Mouse (Mus musculus) heart, postnatal 0 days (tissue): ENCODE measurements around the gene B3galnt1.

ENCODE experiments used
- CTCF ChIP-seq: IDR thresholded peaks from 2 replicates; pipeline ENCODE4 v1.5.1; 2016; ENCODE audit warnings: antibody characterized with exemption, control low read depth, low read depth
- EP300 ChIP-seq: IDR thresholded peaks from 2 replicates; pipeline ENCODE4 v1.6.1; 2016; ENCODE audit warnings: antibody characterized with exemption, low read depth

DNA sequence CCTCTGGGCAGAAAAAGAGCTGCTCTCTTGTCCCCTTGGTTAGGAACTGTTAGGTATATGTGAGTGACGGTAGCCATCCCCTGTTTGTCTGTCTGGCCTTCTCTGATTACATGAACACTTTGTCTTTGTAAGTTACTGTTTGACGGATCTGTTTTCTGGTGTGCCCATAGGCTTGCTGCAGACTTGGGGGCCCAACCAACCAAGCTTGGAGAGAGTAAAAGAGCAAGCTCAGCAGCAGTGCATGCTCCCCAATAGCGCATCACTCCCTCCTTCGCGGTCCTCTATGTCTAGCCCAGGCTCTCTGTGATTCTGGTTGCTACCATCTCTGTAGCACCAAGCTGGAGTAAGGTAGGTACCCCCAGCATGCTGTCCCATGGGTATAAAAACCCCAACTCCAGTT, 9.1 kb upstream of the B3galnt1 start:
- TF ChIP-seq CTCF = no peak
- TF ChIP-seq EP300 = no peak
